Mouse (Mus musculus) megakaryocyte progenitor cell, adult 5-6 weeks (primary cell): Measurements from ENCODE around the gene Rcn3. TPM values are rescaled to one million over a fixed set of nuclear protein-coding genes. Genes with fewer than 3 reads are reported as not detected.

Source experiments
- ATAC-seq: replicated peaks from 2 replicates; pipeline ENCODE4 v1.8.0; 2016; ENCODE audit warnings: mild to moderate bottlenecking, moderate TSS enrichment, inconsistent platforms; ENCODE audit not compliant: poor library complexity
- total RNA-seq, 2 experiments: library from RNA; stranded (forward) in 1 of 2; stranded (reverse) in 1 of 2; fragments of 157-497, 149-512 nt in 1 of 2; fragments of 200-1000 nt in 1 of 2; gene quantifications; 2 replicates each; pipeline versions ENCODE4 v1.2.3 to v1.2.4; 2015 to 2017

Rcn3 gene
- total RNA-seq, 2 experiments from 2014 or later: 5.4 to 7.8 TPM

DNA sequence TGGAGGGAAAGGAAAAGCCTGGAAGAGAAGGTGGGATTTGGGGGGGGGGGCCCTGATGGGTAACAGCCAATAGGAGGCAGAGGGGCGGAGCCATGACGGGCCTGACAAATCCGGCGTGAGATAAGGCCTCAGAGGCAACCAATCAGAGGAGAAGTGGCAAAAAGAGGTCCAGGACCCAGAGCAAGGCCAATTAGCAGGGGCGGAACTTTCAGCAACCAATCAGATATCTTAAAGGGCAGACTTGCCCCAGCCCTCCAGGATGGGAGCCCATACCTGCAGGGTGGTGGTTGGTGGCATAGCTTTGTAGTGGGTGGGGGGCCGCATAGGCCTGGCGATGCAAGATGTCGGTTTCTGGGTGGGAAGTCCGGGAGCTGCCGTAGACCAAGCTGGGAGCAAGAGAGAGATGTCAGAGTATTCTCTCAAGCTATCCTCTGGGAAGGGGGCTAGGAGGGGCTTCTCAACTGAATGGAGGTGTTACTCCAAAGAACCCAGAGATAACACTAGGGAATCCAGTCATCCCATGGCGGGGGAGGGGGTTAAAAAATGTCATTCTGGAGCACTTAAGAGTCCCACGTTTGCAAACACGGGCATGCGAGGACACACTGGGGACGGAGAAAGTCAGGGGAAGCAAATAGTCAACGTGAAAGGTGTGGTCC, 40.9 kb downstream of the Rcn3 start:
- peak; percentile 20 for ATAC-seq

DNA sequence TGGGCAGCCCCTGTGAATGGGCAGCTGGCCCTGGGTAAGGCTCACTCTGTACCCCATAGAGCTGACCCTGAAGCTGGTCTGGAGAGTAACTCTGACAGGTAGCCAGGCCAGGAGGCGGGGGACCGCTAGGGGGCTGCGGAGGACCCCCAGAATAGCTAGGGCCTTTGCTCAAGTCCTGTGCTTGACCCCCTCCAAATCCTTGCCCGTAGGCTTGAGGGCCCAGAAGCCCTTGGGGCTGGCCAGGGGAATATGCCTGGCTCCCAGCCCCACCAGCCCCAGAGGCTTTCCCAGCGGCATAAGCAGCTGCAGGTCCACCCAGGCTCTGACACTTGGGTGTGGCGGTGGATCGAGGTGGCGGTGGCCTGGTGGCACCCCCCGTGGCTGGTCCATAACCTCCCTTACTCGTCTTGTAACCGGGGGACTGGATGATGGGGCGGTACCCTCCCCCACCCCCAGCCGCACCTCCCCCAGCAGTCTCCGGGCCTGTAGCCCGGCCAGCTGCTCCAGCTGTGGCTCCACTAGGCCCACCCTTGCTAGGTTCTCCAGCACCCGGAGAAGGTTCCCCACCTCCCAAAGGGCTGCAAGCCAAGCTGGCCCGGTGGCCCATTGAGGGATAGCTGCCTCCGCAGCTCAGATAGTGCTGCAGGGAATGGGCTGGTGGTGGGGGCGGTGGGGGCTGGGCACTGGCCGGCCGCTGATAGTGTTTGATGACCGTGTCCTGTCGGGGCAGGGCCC, 42.9 kb downstream of the Rcn3 start:
- no peak for ATAC-seq

- no peak for ATAC-seq
These were observed 43.8 kb downstream of the Rcn3 start for GRCm38 (mm10) chr7:45048001-45048890.

- no peak for ATAC-seq
These were observed 44.5 kb downstream of the Rcn3 start for GRCm38 (mm10) chr7:45047491-45047890.

DNA sequence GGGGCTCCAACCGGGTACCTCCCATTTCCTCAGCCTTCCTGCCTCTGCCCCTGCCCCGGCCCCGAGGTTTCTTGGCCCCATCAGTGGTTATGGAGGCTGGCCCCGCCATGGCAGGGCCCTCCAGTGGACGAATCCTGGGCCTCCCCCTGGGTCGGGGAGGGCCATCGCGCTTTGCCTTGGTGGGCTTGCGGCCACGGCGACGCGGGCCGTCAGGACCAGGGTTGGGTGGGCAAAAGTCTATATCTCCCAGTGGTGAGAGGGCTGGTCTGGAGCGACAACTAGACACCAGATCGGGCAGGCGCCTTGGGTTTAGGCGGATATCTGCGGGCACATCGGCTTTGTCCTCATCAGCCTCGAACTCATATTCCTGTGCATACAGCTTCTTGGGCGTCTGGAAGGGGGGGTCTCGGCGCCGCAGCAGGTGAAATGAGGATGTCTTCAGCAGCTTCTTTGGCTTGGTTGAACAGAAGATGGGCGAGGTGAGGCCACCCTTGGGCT, 45.1 kb downstream of the Rcn3 start:
- ATAC-seq: no peak

GRCm38 (mm10) chr7:45045741-45046140, 46.3 kb downstream of the Rcn3 start:
- ATAC-seq: no peak

- no peak for ATAC-seq
These were observed 48.7 kb downstream of the Rcn3 start for GRCm38 (mm10) chr7:45043307-45043706.

- ATAC-seq: no peak
These were observed 51.2 kb downstream of the Rcn3 start for GRCm38 (mm10) chr7:45040851-45041250.

- ATAC-seq: no peak
These were observed 53.6 kb downstream of the Rcn3 start for GRCm38 (mm10) chr7:45038411-45038810.

DNA sequence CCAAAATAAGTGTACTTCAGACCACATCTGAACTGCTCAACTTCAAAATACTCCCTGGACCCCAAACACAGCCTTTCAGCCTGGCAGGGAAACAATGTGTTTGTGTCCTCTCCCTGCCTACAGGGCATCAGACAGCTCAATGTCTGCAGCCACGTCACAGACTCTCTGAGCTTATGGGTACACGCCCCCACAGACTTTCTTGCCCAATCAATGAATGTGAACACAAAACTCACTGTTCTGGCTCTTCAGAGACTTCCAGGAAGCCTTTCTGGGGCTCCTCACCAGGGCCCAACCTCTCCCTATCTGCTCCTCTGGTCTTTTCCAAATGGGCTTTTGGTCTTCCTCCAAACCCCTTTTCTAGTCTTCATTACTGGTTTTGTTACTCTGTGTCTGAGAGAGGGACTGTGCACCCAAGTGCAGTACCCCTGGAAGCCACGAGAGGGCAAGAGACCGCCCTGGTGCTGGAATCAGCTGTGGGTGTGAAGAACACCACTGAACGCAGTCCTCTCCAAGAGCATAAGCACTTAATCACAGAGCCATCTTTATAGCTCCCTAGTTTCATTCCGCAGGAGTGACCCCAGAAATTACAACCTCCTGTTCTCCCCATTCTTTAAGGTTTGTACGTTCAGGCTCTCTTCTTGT, 54.2 kb downstream of the Rcn3 start:
- ATAC-seq: peak; percentile 97

DNA sequence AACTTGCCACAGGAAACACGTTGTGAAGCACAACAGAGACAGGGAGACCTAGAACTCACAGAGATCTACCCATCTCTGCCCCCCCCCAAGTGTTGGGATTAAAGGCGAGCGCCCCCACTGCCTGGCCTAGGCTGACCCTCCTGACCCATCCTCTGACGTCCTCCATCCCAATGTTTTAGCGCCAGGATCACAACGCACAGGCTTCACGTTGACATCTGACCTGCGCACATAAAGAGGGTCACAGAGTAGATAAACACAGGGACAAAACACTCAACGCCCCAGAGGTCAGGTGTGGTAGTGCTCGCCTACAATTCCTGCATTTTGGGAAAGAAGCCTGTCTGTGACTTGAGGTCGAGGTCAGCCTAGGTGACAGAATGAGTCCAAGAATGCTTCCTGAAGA, 55.3 kb downstream of the Rcn3 start:
- no peak for ATAC-seq

DNA sequence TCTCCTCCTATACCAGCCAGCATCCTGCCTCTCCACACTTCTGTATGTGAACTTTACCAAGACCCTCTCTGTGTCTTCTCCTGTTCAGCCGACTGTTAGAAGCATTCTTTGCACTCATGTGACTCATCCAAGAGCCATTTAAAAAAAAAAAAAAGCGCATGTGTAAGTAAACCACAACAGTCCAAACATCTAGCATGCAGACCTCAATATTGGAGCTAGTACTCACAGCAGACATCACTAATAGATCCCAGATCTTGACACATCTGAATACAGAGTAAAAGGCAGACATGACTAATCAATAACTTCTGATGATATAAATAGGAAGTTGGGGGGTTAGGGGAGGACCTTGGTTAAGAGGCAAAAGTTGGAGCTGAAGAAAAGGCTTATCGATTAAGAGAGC, 56.4 kb downstream of the Rcn3 start:
- no peak for ATAC-seq

- no peak for ATAC-seq
These were observed 58.2 kb downstream of the Rcn3 start for GRCm38 (mm10) chr7:45033722-45034359.

Other genes starting within 250 kb of the Rcn3 start
Only the 30 nearest of the 35 such genes appear.
- gene Ptov1, start 222.4 kb downstream of the Rcn3 start, total RNA-seq (2015): 55.3 and 63.9 TPM in 2 replicates
- gene Ptov1, start 222.4 kb downstream of the Rcn3 start, total RNA-seq (2017): 25.5 and 41.5 TPM in 2 replicates
- gene Med25, start 199.5 kb downstream of the Rcn3 start, total RNA-seq (2015): 26.0 and 36.8 TPM in 2 replicates
- gene Med25, start 199.5 kb downstream of the Rcn3 start, total RNA-seq (2017): 11.4 and 14.5 TPM in 2 replicates
- 9.8 and 10.6 TPM in 2 replicates for gene Fuz, start 196.1 kb downstream of the Rcn3 start, total RNA-seq (2015)
- 16.6 and 19.9 TPM in 2 replicates for gene Fuz, start 196.1 kb downstream of the Rcn3 start, total RNA-seq (2017)
- 36.1 and 40.4 TPM in 2 replicates for gene Ap2a1, start 162.7 kb downstream of the Rcn3 start, total RNA-seq (2015)
- gene Ap2a1, start 162.7 kb downstream of the Rcn3 start, total RNA-seq (2017): 25.8 and 39.8 TPM in 2 replicates
- gene Tsks, start 149.0 kb downstream of the Rcn3 start, total RNA-seq (2015): not detected in 2 replicates
- gene Tsks, start 149.0 kb downstream of the Rcn3 start, total RNA-seq (2017): not detected in 2 replicates
- 0.42 and 0.54 TPM in 2 replicates for gene Cpt1c, start 117.4 kb downstream of the Rcn3 start, total RNA-seq (2015)
- gene Cpt1c, start 117.4 kb downstream of the Rcn3 start, total RNA-seq (2017): 0.25 and 1.6 TPM in 2 replicates
- 147 and 153 TPM in 2 replicates for gene Prmt1, start 105.7 kb downstream of the Rcn3 start, total RNA-seq (2015)
- 113 and 135 TPM in 2 replicates for gene Prmt1, start 105.7 kb downstream of the Rcn3 start, total RNA-seq (2017)
- gene Irf3, start 94.6 kb downstream of the Rcn3 start, total RNA-seq (2015): 71.9 and 79.5 TPM in 2 replicates
- 70.4 and 89.4 TPM in 2 replicates for gene Irf3, start 94.6 kb downstream of the Rcn3 start, total RNA-seq (2017)
- gene Bcl2l12, start 93.5 kb downstream of the Rcn3 start, total RNA-seq (2015): 22.6 and 25.9 TPM in 2 replicates
- 26.2 and 28.0 TPM in 2 replicates for gene Bcl2l12, start 93.5 kb downstream of the Rcn3 start, total RNA-seq (2017)
- gene Scaf1, start 75.9 kb downstream of the Rcn3 start, total RNA-seq (2015): 19.5 and 21.9 TPM in 2 replicates
- 8.7 and 11.2 TPM in 2 replicates for gene Scaf1, start 75.9 kb downstream of the Rcn3 start, total RNA-seq (2017)
- 4.8 and 6.1 TPM in 2 replicates for gene Rras, start 74.3 kb downstream of the Rcn3 start, total RNA-seq (2015)
- 1.1 TPM in 1 of 2 replicates, not detected in the other for gene Rras, start 74.3 kb downstream of the Rcn3 start, total RNA-seq (2017)
- gene Prr12, start 39.3 kb downstream of the Rcn3 start, total RNA-seq (2015): 20.5 and 21.7 TPM in 2 replicates
- 2.8 and 4.0 TPM in 2 replicates for gene Prr12, start 39.3 kb downstream of the Rcn3 start, total RNA-seq (2017)
- 39.7 and 45.0 TPM in 2 replicates for gene Nosip, start 29.8 kb downstream of the Rcn3 start, total RNA-seq (2015)
- 46.8 and 49.2 TPM in 2 replicates for gene Nosip, start 29.8 kb downstream of the Rcn3 start, total RNA-seq (2017)
- gene Prrg2, start 29.5 kb downstream of the Rcn3 start, total RNA-seq (2015): 2.6 and 4.7 TPM in 2 replicates
- 3.0 and 4.2 TPM in 2 replicates for gene Prrg2, start 29.5 kb downstream of the Rcn3 start, total RNA-seq (2017)
- 0.54 and 0.62 TPM in 2 replicates for gene Fcgrt, start 11.6 kb upstream of the Rcn3 start, total RNA-seq (2015)
- 3.9 TPM in 2 replicates for gene Fcgrt, start 11.6 kb upstream of the Rcn3 start, total RNA-seq (2017)
- gene Rps11, start 32.2 kb upstream of the Rcn3 start, total RNA-seq (2015): 3,046 and 3,197 TPM in 2 replicates
- gene Rps11, start 32.2 kb upstream of the Rcn3 start, total RNA-seq (2017): 1,081 and 1,541 TPM in 2 replicates
- 2,930 and 3,118 TPM in 2 replicates for gene Rpl13a, start 36.5 kb upstream of the Rcn3 start, total RNA-seq (2015)
- 3,320 and 3,859 TPM in 2 replicates for gene Rpl13a, start 36.5 kb upstream of the Rcn3 start, total RNA-seq (2017)
- gene Gm45713, start 44.0 kb upstream of the Rcn3 start, total RNA-seq (2015): not detected in 2 replicates
- gene Gm45713, start 44.0 kb upstream of the Rcn3 start, total RNA-seq (2017): 1.4 TPM in 1 of 2 replicates, not detected in the other
- gene Flt3l, start 44.2 kb upstream of the Rcn3 start, total RNA-seq (2015): 8.2 and 8.5 TPM in 2 replicates
- gene Flt3l, start 44.2 kb upstream of the Rcn3 start, total RNA-seq (2017): 4.7 and 7.0 TPM in 2 replicates
- 114 and 146 TPM in 2 replicates for gene Pih1d1, start 62.1 kb upstream of the Rcn3 start, total RNA-seq (2015)
- 34.9 and 61.8 TPM in 2 replicates for gene Pih1d1, start 62.1 kb upstream of the Rcn3 start, total RNA-seq (2017)
- gene Aldh16a1, start 62.4 kb upstream of the Rcn3 start, total RNA-seq (2015): 57.5 and 59.3 TPM in 2 replicates
- 23.4 and 25.8 TPM in 2 replicates for gene Aldh16a1, start 62.4 kb upstream of the Rcn3 start, total RNA-seq (2017)
- 0.07 TPM in 1 of 2 replicates, not detected in the other for gene Slc17a7, start 71.7 kb upstream of the Rcn3 start, total RNA-seq (2015)
- not detected in 2 replicates for gene Slc17a7, start 71.7 kb upstream of the Rcn3 start, total RNA-seq (2017)
- gene Gfy, start 87.3 kb upstream of the Rcn3 start, total RNA-seq (2015): not detected in 2 replicates
- gene Gfy, start 87.3 kb upstream of the Rcn3 start, total RNA-seq (2017): not detected in 2 replicates
- not detected in 2 replicates for gene Pth2, start 88.8 kb upstream of the Rcn3 start, total RNA-seq (2015)
- not detected in 2 replicates for gene Pth2, start 88.8 kb upstream of the Rcn3 start, total RNA-seq (2017)
- 0.15 TPM in 1 of 2 replicates, not detected in the other for gene Ccdc155, start 112.7 kb upstream of the Rcn3 start, total RNA-seq (2015)
- gene Ccdc155, start 112.7 kb upstream of the Rcn3 start, total RNA-seq (2017): 0.34 TPM in 1 of 2 replicates, not detected in the other
- gene Dkkl1, start 119.9 kb upstream of the Rcn3 start, total RNA-seq (2015): 3.8 and 5.4 TPM in 2 replicates
- 4.2 and 5.6 TPM in 2 replicates for gene Dkkl1, start 119.9 kb upstream of the Rcn3 start, total RNA-seq (2017)
- gene Tead2, start 123.5 kb upstream of the Rcn3 start, total RNA-seq (2015): 2.2 TPM in 1 of 2 replicates, not detected in the other
- gene Tead2, start 123.5 kb upstream of the Rcn3 start, total RNA-seq (2017): 0.20 TPM in 1 of 2 replicates, not detected in the other
- 104 and 124 TPM in 2 replicates for gene Cd37, start 146.9 kb upstream of the Rcn3 start, total RNA-seq (2015)
- 76.6 and 81.9 TPM in 2 replicates for gene Cd37, start 146.9 kb upstream of the Rcn3 start, total RNA-seq (2017)
- not detected in 2 replicates for gene Slc6a16, start 148.9 kb upstream of the Rcn3 start, total RNA-seq (2015)
- gene Slc6a16, start 148.9 kb upstream of the Rcn3 start, total RNA-seq (2017): not detected in 2 replicates
- gene Slc6a21, start 185.3 kb upstream of the Rcn3 start, total RNA-seq (2015): 0.10 TPM in 1 of 2 replicates, not detected in the other
- gene Slc6a21, start 185.3 kb upstream of the Rcn3 start, total RNA-seq (2017): not detected in 2 replicates